Mouse (Mus musculus) stomach, postnatal 0 days (tissue): ENCODE measurements around the gene Grb7. TPM values are rescaled to one million over a fixed set of nuclear protein-coding genes. Genes with fewer than 3 reads are reported as not detected.

Source experiments
- ATAC-seq: fragments of 200-750 bp; cut with Nextera tagmentation; 2 replicates; pipeline ENCODE4 v1.8.0; 2017; ENCODE audit not compliant: low FRiP score, low TSS enrichment
- DNase-seq: peaks from one replicate; pipeline ENCODE4 v3.0.0-alpha.2; 2016; ENCODE audit warnings: low spot score
- H3K27ac ChIP-seq: fragments of 300-500 bp; sonication (generic); replicated peaks from 2 replicates; pipeline ENCODE4 v1.5.1; 2014; ENCODE audit warnings: mild to moderate bottlenecking, control low read depth
- H3K27me3 ChIP-seq: fragments of 300-500 bp; sonication (generic); 2 replicates; pipeline ENCODE4 v1.6.1; 2014; ENCODE audit warnings: low read length; ENCODE audit not compliant: control insufficient read depth, insufficient read depth
- H3K36me3 ChIP-seq: fragments of 300-500 bp; sonication (generic); 2 replicates; pipeline ENCODE4 v1.6.1; 2014; ENCODE audit warnings: low read length, mixed read lengths; ENCODE audit not compliant: control insufficient read depth, insufficient read depth
- H3K4me1 ChIP-seq: fragments of 300-500 bp; sonication (generic); replicated peaks from 2 replicates; pipeline ENCODE4 v1.6.1; 2014; ENCODE audit warnings: antibody characterized with exemption; ENCODE audit not compliant: control insufficient read depth, insufficient read depth
- H3K4me2 ChIP-seq: fragments of 300-500 bp; sonication (generic); replicated peaks from 2 replicates; pipeline ENCODE4 v1.6.1; 2014; ENCODE audit warnings: low read depth, mild to moderate bottlenecking, control low read depth, moderate library complexity
- H3K4me3 ChIP-seq: fragments of 300-500 bp; sonication (generic); 2 replicates; pipeline ENCODE4 v1.5.1; 2014; ENCODE audit warnings: low read depth, low read length, control low read depth
- H3K9ac ChIP-seq: fragments of 300-500 bp; sonication (generic); 2 replicates; pipeline ENCODE4 v1.6.1; 2014; ENCODE audit warnings: mild to moderate bottlenecking, low read length, control low read depth, mixed read lengths
- H3K9me3 ChIP-seq: fragments of 300-500 bp; sonication (generic); 2 replicates; pipeline ENCODE4 v1.6.1; 2016; ENCODE audit warnings: low read length; ENCODE audit not compliant: control insufficient read depth
- CTCF ChIP-seq: IDR thresholded peaks from 2 replicates; pipeline ENCODE4 v1.5.1; 2016; ENCODE audit warnings: antibody characterized with exemption, low read depth, mild to moderate bottlenecking, moderate library complexity
- EP300 ChIP-seq: optimal IDR thresholded peaks from 2 replicates; pipeline ENCODE3; 2016; ENCODE audit warnings: antibody characterized with exemption
- WGBS: fragments of 180-500 bp; shearing (Covaris S2); extraction: QIAGEN DNeasy Blood & Tissue Kit; methylation state at CpG from one replicate; pipeline ENCODE4 v1.1.7; 2014; 5-methylcytosine and 5-hydroxymethylcytosine counted together
- polyA plus RNA-seq: library from polyadenylated mRNA; unstranded; fragments of >200 nt; fragmentation: Nextera tagmentation; extraction: Ambion mirVana; gene quantifications from 2 replicates; pipeline ENCODE4 v1.2.1, GENCODE M21; 2015

The Grb7 gene
- polyA plus RNA-seq, 1 experiment from 2014 or later, result 23.0 TPM

- Histone ChIP-seq H3K27me3 (no peaks in the 10 kb centered on the region), H3K36me3 (no peaks in the 10 kb centered on the region), H3K9me3 (no peaks in the 10 kb centered on the region), H3K4me1 (no peaks in the 10 kb centered on the region), H3K27ac (no peak overlapping the region), H3K9ac (no peak overlapping the region), H3K4me3 (no peak overlapping the region), H3K4me2 (no peak overlapping the region)
- 59% methylated on average over 6 of the region's 6 CpGs for WGBS
- TF ChIP-seq CTCF (no peak), EP300 (no peak)
- DNase-seq (no peak), ATAC-seq (no peak)
These were observed 35.0 kb downstream of the Grb7 start for GRCm38 (mm10) chr11:98481231-98481630.

GRCm38 (mm10) chr11:98482067-98482466 lies 35.9 kb downstream of the Grb7 start:
- no peak overlapping the region for H3K27ac ChIP-seq

GRCm38 (mm10) chr11:98485749-98486148 lies 39.6 kb downstream of the Grb7 start:
- ATAC-seq (no peak), DNase-seq (no peak)
- Histone ChIP-seq H3K27ac (no peak overlapping the region), H3K27me3 (no peaks in the 10 kb centered on the region), H3K36me3 (no peaks in the 10 kb centered on the region), H3K4me1 (no peaks in the 10 kb centered on the region), H3K9me3 (no peaks in the 10 kb centered on the region), H3K9ac (no peak overlapping the region), H3K4me3 (no peak overlapping the region), H3K4me2 (no peak overlapping the region)
- WGBS, result 91% methylated on average over 2 of the region's 2 CpGs
- no peak for TF ChIP-seq CTCF
- TF ChIP-seq EP300, result no peak

More at GRCm38 (mm10) chr11:98482067-98482466, 35.9 kb downstream of the Grb7 start:
- ATAC-seq (no peak), DNase-seq (no peak)
- Histone ChIP-seq H3K36me3 (no peaks in the 10 kb centered on the region), H3K9ac (no peak overlapping the region), H3K4me3 (no peak overlapping the region), H3K4me2 (no peak overlapping the region), H3K4me1 (no peaks in the 10 kb centered on the region), H3K27me3 (no peaks in the 10 kb centered on the region), H3K9me3 (no peaks in the 10 kb centered on the region)
- 77% methylated on average over 10 of the region's 10 CpGs for WGBS
- TF ChIP-seq EP300 (no peak), CTCF (no peak)

GRCm38 (mm10) chr11:98487526-98488040 lies 41.4 kb downstream of the Grb7 start:
- Histone ChIP-seq H3K4me1 (no peaks in the 10 kb centered on the region), H3K27ac (no peak overlapping the region), H3K9ac (no peak overlapping the region), H3K9me3 (no peaks in the 10 kb centered on the region), H3K27me3 (no peaks in the 10 kb centered on the region), H3K36me3 (no peaks in the 10 kb centered on the region), H3K4me3 (no peak overlapping the region), H3K4me2 (no peak overlapping the region)
- DNase-seq, result no peak
- WGBS, result 75% methylated on average over 5 of the region's 5 CpGs
- TF ChIP-seq EP300 (no peak), CTCF (no peak)
- ATAC-seq, result no peak

- H3K27me3 ChIP-seq, result no peaks in the 10 kb centered on the region
- TF ChIP-seq EP300, result no peak
- no peak for TF ChIP-seq CTCF
- no peak overlapping the region for H3K4me3 ChIP-seq
- no peak overlapping the region for H3K4me2 ChIP-seq
- H3K9me3 ChIP-seq, result no peaks in the 10 kb centered on the region
- no peaks in the 10 kb centered on the region for H3K36me3 ChIP-seq
- no peak overlapping the region for H3K27ac ChIP-seq
- ATAC-seq (no peak), DNase-seq (no peak)
- WGBS, result 68% methylated on average over 20 of the region's 20 CpGs
- no peak overlapping the region for H3K9ac ChIP-seq
- H3K4me1 ChIP-seq, result no peaks in the 10 kb centered on the region
These were observed 42.5 kb downstream of the Grb7 start for GRCm38 (mm10) chr11:98488540-98489234.

- Histone ChIP-seq H3K27me3 (no peaks in the 10 kb centered on the region), H3K4me3 (no peak overlapping the region), H3K9me3 (no peaks in the 10 kb centered on the region), H3K27ac (no peak overlapping the region), H3K36me3 (no peaks in the 10 kb centered on the region), H3K4me2 (no peak overlapping the region), H3K4me1 (no peaks in the 10 kb centered on the region), H3K9ac (no peak overlapping the region)
- no peak for DNase-seq
- no peak for ATAC-seq
- no peak for TF ChIP-seq CTCF
- TF ChIP-seq EP300, result no peak
- 78% methylated on average over 7 of the region's 7 CpGs for WGBS
These were observed 45.4 kb downstream of the Grb7 start for GRCm38 (mm10) chr11:98491571-98491970.
